Mouse (Mus musculus): ENCODE results near the gene Btbd9. TPM values are rescaled to one million over a fixed set of nuclear protein-coding genes. Genes with fewer than 3 reads are reported as not detected.

The Btbd9 gene
- total RNA-seq, 2 experiments from 2014 or later = 35.6 to 45.4 TPM

- DNase-seq = no peak
Measured at GRCm38 (mm10) chr17:30481766-30482165, 94.5 kb downstream of the Btbd9 start.

GRCm38 (mm10) chr17:30481341-30481740 lies 94.9 kb downstream of the Btbd9 start:
- DNase-seq = no peak

GRCm38 (mm10) chr17:30480381-30480780 lies 95.9 kb downstream of the Btbd9 start:
- DNase-seq = no peak

DNA sequence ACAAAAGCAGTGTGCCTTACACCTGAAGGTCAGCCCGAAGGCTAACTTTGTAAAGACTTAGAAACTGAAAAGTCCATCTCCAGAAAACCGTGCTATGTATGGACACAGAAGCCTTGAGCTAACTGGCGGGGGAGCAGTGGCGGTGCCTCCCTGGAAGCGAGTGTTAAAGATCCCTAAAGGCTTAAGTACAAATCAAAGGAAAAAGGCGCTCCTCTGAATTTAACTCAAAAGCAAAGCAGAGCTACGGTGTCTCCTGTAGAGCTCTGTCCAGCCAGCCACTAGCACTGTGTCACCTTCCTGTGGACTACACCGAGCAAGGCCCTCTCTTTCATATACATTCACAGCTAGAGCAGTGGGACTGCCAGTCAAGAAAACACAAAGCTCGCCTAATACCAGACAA lies 98.1 kb downstream of the Btbd9 start:
- DNase-seq = no peak

GRCm38 (mm10) chr17:30474561-30474960 lies 101.7 kb downstream of the Btbd9 start:
- DNase-seq = no peak

DNA sequence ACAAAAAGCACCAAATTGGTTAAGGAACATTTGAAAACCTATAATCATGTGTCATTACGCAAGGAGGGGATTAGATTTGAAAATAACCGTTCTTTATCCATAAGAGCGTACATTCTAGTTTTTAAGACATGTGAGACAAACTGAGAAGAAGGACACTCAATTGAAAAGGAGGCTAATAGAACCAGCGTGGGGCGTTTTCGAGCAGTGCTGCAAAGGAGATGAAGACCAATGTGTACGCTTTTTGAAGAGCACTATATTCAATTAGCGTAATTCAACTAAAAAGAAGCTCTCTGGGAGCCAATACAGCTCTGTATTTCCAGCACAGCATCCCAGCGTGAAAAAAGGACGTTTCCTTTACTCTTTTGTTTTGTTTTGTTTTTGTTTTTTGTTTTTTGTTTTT lies 103.5 kb downstream of the Btbd9 start:
- no peak for DNase-seq

DNA sequence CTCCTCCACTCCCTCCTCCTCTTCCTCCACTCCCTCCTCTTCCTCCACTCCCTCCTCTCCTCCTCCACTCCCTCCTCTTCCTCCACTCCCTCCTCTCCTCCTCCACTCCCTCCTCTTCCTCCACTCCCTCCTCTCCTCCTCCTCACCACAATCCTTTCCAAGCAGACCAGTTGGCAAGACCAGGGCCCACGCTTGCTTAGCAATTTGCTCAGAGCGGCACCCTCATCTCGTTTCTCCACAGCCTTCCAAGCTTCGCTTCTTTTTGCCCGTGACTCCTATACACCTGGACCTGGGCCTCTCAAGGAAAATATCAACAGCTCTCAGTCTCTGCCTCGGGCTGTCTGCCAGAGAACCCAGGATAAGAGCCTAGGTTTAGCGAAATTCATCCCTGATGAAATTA lies 104.8 kb downstream of the Btbd9 start:
- DNase-seq = no peak

DNA sequence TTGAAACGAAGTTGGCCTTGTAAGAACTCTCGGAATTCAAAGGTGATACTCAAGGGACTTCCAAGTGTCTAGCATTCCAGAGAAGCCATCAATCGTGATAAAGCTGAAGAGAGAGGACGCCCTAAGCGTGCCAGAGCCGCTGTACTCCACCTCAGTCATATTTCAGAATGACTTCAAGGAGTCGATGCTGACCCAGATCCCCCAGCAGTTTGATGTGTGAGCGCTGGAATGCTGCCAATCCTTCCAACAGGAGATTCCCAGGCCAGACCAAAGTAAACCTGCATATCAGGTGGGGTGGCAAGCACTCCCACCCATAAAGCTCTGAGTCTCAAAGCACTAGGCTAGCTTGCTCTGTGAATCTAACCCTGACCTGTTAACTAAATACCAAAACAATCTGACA lies 105.5 kb downstream of the Btbd9 start:
- DNase-seq = peak; percentile 30 to 36

GRCm38 (mm10) chr17:30470286-30470685 lies 106.0 kb downstream of the Btbd9 start:
- DNase-seq = no peak

- no peak for DNase-seq
Measured at GRCm38 (mm10) chr17:30469511-30470076, 106.7 kb downstream of the Btbd9 start.

- no peak for DNase-seq
Measured at GRCm38 (mm10) chr17:30468368-30468767, 107.9 kb downstream of the Btbd9 start.

DNA sequence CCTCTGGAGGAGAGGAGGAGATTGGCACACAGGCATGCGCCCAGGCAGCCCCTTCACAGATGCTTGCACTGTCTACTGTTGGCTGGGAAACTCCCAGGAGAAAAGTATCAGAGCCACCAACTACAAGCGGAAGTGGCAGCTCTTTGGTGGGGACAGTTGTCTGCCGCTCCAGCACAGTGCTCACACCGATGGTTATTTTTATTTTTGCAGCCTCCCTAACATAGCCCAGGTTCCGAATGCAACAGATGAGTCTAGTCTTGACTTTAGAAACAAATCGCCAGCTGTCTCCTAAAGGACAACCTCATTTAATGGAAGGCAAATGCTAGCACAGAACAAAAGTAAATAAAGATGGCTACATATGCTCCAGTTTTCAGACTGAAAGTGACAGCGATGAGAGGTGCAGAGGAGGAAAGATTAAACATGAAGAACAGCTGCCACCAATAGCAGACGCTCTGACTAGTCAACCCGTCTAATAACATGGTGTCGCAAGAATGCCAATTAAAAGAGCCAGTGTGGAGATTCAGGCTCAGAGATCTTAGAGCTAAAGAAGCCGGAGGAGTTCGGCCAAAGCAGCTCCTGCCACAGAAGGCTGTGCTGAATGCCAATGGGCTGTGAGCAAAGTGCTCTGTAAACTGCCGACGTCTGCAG lies 108.6 kb downstream of the Btbd9 start:
- no peak for DNase-seq

GRCm38 (mm10) chr17:30465060-30465762 lies 111.1 kb downstream of the Btbd9 start:
- no peak for DNase-seq

GRCm38 (mm10) chr17:30464240-30464745 lies 112.0 kb downstream of the Btbd9 start:
- DNase-seq = no peak

GRCm38 (mm10) chr17:30460727-30461349 lies 115.5 kb downstream of the Btbd9 start:
- no peak for DNase-seq

DNA sequence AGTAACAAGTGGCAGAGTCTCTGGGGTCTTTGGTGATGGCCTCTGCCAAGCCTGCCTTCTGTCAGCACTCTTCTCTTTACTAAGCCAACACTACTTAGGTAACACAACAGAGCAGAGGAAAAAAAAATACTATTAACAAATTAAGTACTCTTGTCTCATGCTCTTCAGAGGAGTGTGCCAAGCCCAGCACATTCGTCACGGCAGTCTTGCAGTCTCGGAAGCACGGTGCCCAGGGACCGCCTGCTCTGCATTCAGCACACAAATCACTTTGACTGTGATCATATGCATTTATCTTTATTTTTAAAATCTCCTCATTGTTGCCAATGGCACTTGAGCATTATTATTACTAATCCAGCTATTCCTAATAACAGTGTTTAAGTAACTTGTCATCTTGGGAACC lies 116.6 kb downstream of the Btbd9 start:
- DNase-seq = no peak

DNA sequence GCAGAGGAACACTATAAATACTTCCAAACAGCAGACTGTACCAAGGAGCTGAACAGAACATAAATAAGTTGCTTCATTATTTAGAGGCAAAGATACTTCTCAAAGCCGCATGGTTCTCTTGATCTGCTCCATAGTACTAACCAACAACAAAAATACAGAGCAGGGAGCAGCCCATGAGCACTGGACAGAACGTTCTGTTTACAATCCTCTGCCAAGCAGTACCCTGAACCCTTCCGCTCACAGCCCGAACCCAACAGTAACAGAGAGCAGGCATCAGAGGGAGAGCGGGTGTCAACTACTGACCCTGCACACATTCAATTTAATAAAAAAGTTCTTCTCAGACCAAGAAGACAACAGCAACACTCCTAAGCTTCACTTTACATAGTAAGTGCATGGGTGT lies 117.4 kb downstream of the Btbd9 start:
- DNase-seq = no peak

DNA sequence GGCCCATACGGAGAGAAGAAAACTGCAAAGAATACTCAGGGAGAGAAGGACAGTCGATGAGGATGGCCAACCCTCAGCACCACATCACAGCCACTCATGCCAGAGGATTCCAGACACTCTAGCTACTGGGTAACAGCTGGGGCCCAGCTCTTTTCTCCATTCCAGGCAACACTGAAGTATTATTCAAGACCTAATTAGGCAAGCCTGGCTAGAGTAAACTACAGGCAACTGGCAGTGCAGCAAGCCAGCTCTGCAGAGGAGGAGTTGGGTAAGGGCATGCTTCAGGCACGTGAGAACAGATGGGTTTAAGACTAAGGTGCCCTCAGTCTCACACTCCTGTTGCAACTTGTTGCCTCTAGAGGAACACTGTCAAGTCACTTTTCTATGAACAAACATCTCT lies 118.0 kb downstream of the Btbd9 start:
- peak in 1 of 2 experiments; percentile 33 for DNase-seq

- DNase-seq = no peak
Measured at GRCm38 (mm10) chr17:30457486-30457885, 118.8 kb downstream of the Btbd9 start.

GRCm38 (mm10) chr17:30456293-30456692 lies 120.0 kb downstream of the Btbd9 start:
- DNase-seq = no peak

DNA sequence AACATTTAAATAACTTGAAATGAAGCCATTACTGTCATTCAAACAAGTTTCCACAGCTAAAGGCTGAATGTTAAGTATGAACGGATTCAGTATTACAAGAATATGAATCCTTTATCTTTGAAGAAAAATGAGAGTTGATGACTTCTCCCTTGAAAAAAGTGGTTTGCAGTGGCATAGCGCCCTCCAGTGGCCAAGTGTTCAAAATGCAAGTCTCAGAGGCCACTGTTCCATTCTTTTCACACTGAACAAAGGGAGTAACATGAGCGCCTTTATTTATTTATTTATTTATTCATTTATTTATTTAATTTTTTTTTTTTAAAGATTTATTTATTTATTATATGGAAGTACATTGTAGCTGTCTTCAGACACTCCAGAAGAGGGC lies 121.4 kb downstream of the Btbd9 start:
- DNase-seq = peak; percentile 74 to 76

GRCm38 (mm10) chr17:30454155-30454861 lies 122.0 kb downstream of the Btbd9 start:
- DNase-seq = no peak
